Mouse (Mus musculus) mouse embryonic stem cell (cell line): Measurements from ENCODE around the gene Bcl6.

Experiments
- in situ Hi-C, 2 experiments: fragments of 300-500 bp; cut with MboI; formaldehyde crosslinking; loops; 1 replicate in 1 of 2; 3 replicates in 1 of 2; pipeline ENCODE4 v1.14.3; 2019 to 2020; ENCODE audit warnings: low sequenced_read_pairs in 2 of 2, low pct_unique_long_range_greater_than_20kb in 1 of 2, mixed read lengths in 1 of 2; ENCODE audit not compliant: unreplicated experiment in 1 of 2

Bcl6 gene

DNA sequence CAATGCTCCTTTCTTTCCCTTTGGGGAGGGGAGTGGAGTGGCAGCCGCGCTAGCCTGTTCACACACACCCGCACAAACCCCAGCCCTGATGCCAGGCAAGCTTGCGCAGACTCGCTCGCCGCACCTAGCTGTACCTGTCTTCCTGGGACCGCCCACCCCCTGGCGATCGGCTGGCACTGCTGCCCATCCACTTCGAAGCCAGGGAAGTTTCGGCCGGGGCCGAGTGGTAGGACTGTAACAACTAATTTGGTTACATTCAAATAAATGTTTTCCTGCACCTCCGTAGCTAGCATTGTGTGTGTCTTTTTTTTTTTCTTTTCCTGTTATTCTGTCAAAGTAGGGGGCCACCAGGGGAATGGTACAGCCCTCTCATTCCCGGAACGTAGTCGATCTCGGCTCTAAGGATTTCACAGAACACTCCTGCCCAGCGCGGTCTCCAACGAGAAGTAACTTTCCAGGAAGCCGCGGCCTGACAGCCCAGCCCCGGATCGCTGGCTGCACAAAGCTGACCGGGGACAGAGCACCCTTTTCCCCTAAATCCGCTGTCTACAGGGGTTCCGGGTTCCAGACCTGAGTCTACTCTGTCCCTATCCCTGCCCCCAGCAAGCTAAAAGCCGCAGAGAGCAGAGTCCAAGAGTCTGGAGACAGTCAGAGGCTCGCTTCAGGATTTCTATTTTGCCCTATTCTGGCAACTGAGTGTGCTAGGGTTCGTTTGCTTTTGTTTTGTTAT, 7.5 kb downstream of the Bcl6 start:
- in situ Hi-C loops: loop anchor here (5.0 to 25.0 kb wide), 4 partner anchors 331 to 1084 kb away; no protein-coding TSS in a partner anchor

DNA sequence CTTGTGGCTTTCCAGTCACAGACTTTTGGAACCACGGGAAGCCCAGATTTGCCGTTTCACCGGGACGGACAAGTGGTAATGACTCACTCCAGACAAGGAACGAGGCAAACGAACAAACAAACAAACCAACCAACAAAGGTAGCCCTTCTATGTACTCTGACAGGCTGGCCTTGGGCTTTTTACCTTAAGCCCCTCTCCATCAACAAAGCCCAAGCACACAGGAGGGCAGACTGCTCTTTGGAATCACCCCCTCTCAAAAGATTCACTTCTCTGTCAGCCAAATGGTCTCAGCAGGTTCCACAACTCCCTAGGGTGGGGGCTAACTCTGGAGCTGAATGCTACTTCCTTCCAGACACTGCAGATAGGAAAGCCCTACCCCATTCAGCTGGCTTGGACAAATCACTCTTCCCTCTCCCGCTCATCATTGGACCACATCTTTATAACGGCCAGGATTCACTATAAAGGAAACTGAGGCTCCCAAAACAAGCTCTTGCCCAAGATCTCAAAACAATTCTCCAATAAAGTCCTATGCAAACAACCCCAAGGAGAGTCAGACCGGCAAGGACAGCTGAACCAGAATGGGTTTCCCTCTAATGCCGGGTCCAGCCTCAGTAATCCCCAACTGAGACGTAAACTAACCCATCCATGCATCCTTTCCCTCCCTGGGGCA, 8.3 kb downstream of the Bcl6 start:
- in situ Hi-C loops: loop anchor here (5.0 to 25.0 kb wide), 4 partner anchors 332 to 1084 kb away; no protein-coding TSS in a partner anchor

DNA sequence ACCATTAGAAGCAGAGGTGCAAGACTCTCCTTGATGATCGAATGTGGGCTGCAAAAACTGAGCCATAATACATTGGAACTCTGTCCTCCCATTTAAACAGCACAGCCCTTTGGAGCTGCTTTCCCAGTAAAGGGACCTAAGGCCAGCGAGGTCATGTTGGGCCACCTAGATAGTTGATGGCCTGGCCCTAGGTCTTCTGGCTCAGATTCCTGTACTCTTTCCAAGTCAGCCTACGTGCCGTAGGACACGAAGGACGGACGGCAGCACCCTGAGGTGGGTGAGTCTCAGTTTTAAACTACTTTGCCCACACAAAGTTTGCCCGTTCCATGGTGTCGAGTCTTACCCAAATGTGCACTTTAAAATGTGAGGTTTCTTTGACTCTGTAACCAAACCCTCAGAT, 9.2 kb downstream of the Bcl6 start:
- in situ Hi-C loops: loop anchor here in 1 of 2 experiments (25.0 kb wide), 1 partner anchor 333 kb away; no protein-coding TSS in a partner anchor

DNA sequence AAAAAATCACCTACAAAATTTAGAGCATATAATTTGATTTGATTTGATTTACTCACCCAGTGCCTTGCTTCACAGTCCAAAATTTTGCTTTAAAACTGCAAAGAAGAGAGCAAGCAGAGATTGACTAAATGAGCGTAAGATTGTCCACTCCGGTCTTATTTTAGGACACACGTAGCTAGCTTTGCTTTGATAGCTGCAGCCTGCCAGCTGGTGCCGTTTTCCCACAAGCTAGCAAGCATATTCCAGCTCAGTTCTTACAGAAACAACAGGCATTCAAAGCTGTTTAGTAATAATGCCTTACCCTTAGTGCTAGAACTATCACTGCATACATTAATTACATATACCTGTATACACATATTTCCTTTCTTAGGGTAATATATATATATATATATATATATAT, 10.2 kb downstream of the Bcl6 start:
- in situ Hi-C loops: loop anchor here in 1 of 2 experiments (25.0 kb wide), 1 partner anchor 334 kb away; no protein-coding TSS in a partner anchor

DNA sequence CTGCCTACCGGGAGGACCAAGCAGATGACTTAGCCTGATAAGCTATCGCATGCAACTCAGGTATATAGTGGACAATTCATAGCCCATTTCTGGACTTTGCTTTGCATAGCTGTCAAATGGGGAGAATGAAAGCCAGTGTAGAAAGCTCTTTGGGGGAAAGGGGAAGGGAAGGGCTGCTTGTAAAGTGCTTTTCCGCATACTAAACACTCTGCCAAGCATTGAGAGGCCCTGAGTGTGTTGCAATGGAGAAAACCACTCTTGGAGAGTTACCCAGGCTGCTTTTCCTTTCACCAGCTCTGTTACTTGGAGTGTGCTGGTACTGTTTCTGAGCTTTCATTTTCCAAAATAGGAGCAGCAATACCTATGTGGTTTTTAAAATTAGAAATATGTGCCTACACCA, 10.9 kb downstream of the Bcl6 start:
- in situ Hi-C loops: loop anchor here in 1 of 2 experiments (25.0 kb wide), 1 partner anchor 335 kb away; no protein-coding TSS in a partner anchor

DNA sequence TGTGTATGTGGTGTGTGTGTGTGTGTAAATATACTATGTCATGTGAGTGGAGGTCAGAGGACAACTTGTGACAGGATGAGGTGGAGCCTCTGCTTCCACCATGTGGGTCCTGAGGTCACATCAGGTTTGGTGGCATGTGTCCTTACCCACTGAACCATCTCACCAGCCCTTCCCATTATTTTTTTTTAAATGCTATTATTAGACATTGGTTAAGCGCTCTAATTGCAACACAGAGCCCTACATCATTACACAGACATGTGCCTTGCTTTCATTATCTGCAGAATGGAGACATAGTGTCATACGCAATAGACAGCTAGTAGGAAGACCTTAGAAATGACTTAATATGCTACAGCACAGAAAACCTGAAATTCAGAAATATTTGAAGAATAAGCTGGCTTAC, 12.5 kb downstream of the Bcl6 start:
- in situ Hi-C loops: loop anchor here in 1 of 2 experiments (25.0 kb wide), 1 partner anchor 336 kb away; no protein-coding TSS in a partner anchor

DNA sequence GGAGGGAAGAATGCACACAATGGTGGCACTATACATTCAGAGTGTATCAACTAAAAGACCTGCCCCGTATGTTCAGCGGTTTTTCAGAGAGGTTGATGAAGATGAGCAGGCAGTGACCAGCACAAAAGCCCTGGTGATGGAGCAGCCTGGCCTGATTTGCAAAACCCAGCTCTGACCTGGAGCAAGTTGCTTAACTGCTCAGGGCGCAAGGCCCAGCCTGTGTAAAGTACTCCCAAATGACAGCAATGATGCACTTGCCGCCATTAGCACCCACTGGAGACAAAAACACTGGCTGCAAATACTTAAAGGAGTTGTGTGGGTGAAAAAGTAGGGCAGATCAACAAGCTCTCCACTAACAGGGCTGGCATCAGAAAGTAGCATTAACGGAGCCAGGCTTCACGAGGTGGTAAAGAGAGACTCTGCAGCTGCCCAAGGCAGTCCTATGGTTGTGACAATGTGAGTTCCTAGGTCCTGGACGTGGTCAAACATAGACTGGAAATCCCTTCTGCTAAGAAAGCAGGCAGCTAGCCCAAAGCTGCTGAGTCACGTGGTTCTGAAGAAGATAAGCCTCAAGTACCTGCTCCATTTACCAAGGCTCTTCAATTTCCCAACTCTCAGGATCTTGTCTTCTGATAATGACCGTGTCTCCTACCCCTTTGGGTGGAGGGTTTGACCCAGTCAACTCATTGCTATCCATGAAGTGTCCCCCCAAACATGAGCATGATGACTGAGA, 14.9 kb downstream of the Bcl6 start:
- in situ Hi-C loops: no loop called here

DNA sequence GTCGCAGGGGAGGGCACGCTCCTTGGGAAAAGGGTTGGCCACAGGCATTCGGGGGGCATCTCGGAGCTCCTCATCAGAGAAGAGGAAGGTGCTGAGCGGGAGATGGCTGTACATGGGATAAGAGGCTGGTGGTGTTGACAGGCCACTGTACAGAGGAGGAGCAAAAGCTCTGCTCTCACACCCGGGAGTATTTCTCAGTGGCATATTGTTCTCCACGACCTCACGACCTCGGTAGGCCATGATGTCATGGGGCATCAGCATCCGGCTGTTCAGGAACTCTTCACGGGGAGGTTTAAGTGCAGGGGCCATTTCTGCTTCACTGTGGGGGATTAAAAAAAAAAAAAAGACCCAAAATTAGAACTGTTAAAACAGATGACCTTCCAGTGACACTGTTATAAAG, 15.8 kb downstream of the Bcl6 start:
- in situ Hi-C loops: no loop called here

DNA sequence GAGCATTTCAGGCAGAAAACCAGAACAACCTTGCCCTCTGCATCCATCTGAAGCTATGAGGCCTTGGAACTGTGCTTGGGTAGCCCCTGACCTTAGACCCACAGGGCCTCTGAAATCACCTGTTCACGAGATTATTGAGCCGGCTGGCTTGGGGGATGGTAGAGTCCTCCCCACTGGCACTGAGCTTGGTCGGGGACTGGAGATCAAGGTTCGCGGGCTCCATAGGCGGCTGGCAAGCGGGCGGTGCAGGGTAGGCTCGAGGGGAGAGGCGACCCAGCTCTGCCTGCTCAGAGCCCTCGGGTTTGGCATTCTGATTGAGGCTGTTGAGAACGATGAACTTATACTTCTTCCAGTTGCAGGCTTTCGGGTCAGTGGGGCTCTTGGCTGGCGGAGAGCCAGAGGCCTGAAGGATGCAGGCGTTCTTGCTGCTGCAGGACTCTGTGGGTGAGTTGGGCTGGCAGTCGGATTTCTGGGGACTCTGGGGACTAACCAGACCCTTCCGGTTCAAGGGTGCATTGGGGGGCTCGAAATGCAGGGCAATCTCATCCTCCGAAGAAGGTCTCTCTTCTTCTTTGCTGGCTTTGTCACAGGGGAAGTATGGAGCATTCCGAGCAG, 16.4 kb downstream of the Bcl6 start:
- in situ Hi-C loops: no loop called here

DNA sequence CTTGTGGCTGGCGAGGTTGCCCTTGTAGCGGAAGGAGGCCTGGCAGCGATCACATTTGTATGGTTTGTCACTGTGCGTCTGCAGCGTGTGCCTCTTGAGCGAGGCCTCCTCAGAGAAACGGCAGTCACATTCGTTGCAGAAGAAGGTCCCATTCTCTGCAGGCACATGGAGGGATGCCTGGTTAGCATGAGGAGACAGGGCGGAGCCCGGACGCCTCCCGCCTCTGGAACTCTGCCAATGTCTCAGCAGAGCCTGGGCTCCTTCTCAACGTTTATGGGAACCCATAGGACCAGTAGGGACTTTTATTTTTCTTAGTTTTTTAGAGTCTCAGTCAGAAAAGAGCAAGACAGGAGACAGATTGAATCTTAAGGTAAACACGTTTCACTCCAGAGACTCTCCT, 18.7 kb downstream of the Bcl6 start:
- in situ Hi-C loops: no loop called here

DNA sequence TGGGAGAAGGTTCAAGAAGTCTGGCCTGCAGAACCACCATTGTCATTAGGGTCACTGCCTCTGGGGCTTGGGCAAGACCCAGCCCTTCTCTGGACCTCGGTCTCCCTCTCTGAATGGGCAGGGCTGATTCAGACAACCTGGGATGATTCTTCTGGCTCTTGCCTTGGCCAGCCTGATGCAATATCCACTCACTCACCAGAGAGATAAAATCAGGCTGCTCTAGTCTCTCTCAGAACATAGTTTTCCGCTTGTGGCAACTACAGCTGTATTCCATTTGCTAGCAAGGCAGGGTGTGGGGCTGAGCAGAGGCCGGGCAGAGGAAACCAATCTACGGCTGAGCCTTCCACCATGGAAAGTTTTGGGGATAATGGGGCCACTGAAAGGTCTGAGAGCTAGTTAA, 19.8 kb downstream of the Bcl6 start:
- in situ Hi-C loops: no loop called here

DNA sequence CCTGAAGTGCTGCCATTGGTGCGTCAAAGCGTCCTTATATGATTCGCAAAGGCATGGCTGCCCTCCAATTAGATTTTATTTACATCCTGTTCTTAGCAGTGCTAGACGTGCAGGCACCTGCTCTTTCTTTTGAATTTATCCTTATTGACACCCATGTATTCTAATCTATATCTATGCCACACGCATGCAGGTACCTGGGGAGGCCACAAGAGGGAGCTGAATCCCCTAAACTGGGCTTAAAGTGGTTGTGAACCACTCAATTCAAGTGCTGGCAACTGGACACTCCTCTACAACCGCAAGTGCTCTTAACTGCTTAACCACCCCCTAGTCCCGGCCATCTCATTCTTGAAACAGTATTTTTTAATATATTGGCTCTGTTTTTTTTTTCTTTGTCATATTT, 21.4 kb downstream of the Bcl6 start:
- in situ Hi-C loops: no loop called here

DNA sequence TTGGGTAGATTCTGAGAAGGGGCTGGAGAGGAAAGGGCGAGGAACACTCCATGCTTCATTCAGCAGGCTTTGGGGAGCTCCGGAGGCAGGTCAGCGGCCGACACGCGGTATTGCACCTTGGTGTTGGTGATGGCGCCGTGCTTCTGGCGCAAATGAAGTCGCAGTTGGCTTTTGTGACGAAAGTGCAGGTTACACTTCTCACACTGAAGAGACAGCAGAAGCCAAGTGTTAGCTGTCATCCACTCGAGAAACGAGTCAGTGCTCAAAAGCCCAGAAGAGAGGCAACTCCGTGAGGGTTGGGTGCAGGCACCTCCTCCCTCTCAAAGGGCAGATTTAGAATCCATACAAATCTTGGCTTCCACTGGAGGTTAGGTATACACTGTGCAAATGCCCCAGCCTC, 22.6 kb downstream of the Bcl6 start:
- in situ Hi-C loops: no loop called here

DNA sequence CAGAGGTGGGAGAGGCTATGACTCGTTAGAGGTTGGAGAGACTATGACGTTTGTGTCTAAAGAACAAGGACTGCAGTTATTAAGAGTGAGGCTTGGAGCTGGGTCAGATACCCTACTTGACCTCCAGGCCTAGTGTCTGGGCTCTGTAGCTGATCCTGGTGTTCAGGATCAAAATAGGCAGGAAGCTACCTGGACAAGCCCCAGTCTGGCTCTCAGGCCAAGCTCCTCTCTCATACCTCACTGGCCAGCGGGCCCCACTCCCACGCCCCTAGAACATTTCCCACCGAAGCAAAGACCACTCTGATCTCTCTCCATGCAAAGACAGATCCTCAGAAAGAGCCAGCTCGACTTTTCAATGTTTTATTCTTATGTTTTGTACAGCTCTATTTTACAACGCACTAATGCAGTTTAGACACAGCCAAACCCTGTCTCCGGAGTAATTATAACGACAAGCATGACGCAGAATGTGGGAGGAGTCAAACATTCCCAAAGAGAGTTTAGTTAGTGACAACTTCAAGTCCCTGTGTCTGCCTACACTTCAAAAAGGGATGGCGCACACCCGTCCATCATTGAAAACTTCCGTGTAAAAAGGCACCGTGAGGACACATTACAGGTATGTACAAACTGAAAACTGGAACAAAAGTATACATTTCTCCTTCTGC, 23.8 kb downstream of the Bcl6 start:
- in situ Hi-C loops: no loop called here

DNA sequence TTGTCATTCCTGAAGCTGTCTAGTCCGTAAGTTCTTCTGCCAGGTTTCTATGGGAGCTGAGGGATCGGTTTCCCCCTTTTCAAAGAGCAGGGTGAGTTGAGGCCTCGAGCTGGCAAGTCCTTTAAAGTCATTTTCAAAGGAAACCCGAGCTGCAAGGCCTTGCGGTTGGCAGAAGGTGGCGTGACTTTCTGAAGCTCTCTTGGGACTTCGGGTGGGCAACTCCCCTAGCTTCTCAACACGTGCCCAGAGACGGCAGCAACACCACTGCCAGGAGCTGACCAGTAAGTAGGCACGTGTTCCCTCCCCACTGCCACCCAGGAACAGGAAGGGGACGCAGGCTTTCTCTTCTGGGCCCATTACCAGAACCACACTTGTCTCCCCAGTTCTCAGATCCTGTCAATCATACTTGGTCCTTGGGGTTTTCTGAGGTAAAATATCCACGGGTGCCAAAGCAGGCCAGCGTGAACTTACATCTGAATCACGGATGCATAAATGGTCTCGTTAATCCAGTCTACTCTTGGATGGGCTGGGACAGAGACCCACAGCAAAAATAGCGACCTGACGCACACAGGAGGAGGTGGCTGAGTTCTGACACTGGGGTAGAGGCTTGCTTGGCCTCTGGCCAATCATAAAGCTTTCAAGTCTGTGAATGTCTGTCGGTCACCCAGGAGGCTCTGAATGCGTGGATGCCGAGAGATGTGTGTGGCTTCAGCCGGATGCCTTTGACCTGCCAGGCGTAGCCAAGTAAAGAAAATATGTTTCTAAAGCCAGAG, 24.6 kb downstream of the Bcl6 start:
- in situ Hi-C loops: no loop called here

DNA sequence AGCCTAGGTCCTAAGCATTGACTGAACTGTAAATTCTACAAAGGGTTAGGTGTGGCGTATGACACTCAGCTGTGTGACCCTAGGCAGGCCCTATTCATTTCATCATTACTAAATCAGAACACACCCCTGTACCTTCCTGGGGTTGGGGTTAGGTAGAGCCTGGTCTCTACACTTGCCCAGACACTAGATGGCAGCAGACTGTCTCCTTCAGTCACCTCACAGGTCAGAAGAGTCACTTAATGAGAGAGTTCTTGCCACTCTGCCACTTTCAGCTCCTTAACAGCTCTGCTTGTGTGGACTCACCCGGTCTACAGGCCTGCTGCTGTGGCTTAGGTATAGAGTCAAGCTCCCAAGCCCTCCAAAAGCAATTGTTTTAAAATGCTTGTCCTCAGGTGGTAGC, 26.3 kb downstream of the Bcl6 start:
- in situ Hi-C loops: no loop called here

DNA sequence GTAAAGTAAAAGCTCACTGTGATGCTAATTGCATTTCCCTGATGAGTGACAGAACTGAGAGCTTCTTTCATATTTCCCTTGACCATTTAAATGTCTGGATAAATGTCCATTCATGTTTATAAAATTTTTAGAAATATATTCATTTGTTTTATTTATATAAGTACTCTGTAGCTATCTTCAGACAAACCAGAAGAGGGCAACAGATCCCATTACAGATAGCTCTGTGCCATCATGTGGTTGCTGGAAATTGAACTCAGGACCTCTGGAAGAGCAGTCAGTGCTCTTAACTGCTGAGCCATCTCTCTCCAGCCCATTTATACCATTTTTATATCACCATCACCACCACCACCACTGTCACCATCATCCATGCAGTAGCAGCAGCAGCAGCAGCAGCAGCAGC, 29.7 kb downstream of the Bcl6 start:
- in situ Hi-C loops: loop anchor here in 1 of 2 experiments (5.0 to 10.0 kb wide), 2 partner anchors 407 to 504 kb away; no protein-coding TSS in a partner anchor

DNA sequence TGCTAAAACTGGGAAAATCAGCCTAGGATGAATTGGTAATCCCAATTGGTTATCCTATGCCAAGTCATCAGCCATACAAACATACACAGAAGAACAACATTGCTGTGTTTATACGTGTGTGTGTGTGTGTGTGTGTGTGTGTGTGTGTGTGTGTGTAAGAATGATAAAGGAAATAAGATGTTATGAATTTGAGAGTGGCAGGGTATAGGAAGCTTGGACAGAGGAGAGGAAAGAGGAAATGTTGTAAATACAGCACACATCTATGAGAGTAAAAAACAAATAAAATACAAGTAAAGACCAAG, 34.7 kb downstream of the Bcl6 start:
- in situ Hi-C loops: loop anchor here (5.0 to 10.0 kb wide), 2 partner anchors 322 to 499 kb away; no protein-coding TSS in a partner anchor
